Mouse (Mus musculus) midbrain, embryonic 10.5 days (tissue): ENCODE measurements around the gene 1700007K13Rik. TPM values are rescaled to one million over a fixed set of nuclear protein-coding genes. Genes with fewer than 3 reads are reported as not detected.
A peak's percentile ranks its signal among the peaks of the same experiment; 100 is the strongest.
"Not testable (repeated sequence)": the region's sequence is repeated elsewhere in the genome, so short reads cannot be mapped to it uniquely, and the experiment has no call there.

Experiments used
- DNase-seq: peaks from one replicate; pipeline ENCODE4 v3.0.0-alpha.2; 2017; ENCODE audit warnings: low spot score
- H3K27ac ChIP-seq: fragments of 300-500 bp; sonication (generic); replicated peaks from 2 replicates; pipeline ENCODE4 v1.5.1; 2016; ENCODE audit warnings: mild to moderate bottlenecking
- H3K27me3 ChIP-seq: fragments of 300-500 bp; sonication (generic); 2 replicates; pipeline ENCODE4 v1.6.1; 2016; ENCODE audit warnings: low read depth, mild to moderate bottlenecking; ENCODE audit not compliant: poor library complexity, severe bottlenecking
- H3K36me3 ChIP-seq: fragments of 300-500 bp; sonication (generic); 2 replicates; pipeline ENCODE4 v1.6.1; 2016; ENCODE audit warnings: mild to moderate bottlenecking, moderate library complexity
- H3K4me1 ChIP-seq: fragments of 300-500 bp; sonication (generic); 2 replicates; pipeline ENCODE4 v1.6.1; 2016
- H3K4me3 ChIP-seq: fragments of 300-500 bp; sonication (generic); 2 replicates; pipeline ENCODE4 v1.5.1; 2016; ENCODE audit warnings: mild to moderate bottlenecking, moderate library complexity
- H3K9me3 ChIP-seq: fragments of 300-500 bp; sonication (generic); replicated peaks from 2 replicates; pipeline ENCODE4 v1.6.1; 2016; ENCODE audit warnings: mild to moderate bottlenecking
- WGBS: fragments of 180-500 bp; shearing (Covaris S2); methylation state at CpG from one replicate; pipeline ENCODE4 v1.1.7; 2016; 5-methylcytosine and 5-hydroxymethylcytosine counted together
- polyA plus RNA-seq: library from polyadenylated mRNA; unstranded; fragments of >200 nt; fragmentation: Nextera tagmentation; extraction: Ambion mirVana; gene quantifications from 2 replicates; pipeline ENCODE4 v1.2.1, GENCODE M21; 2016

Gene 1700007K13Rik
- polyA plus RNA-seq = 0.94 and 1.1 TPM in 2 replicates

DNA sequence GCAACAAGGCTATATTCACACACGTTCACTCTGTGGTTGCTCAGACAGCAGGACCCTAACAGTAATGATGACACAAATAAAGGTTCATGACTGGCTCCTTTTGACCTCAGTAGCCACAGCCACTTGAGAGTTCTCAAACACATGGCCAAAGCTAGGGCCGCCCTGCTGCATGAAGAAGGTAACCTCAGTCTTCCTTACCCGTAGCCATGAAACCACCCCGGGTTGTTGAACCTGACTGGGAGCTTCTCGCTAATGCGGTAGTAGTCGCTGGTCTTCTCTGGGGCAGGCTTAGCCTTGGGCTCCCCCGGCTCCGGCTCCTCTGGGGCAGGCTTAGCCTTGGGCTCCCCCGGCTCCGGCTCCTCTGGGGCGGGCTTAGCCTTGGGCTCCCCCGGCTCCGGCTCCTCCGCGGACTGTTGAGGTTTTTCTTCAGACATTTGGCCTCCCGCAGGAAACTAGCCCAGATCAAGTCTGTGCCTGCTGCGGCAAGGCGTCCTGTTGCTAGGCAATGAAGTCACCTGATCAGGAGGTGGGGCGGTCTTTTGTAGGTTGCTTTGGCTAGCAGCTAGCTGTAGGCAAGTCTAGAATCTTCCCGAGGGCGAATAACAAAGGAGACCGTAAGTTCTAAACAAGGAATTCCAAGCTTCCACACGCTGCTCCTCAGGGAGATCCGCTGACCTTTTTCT, at the start of gene 1700007K13Rik:
Gene 1700007K13Rik, minus strand, starts transcription at position 497 of the 683 bp plus-strand sequence.
- 6% methylated on average over 25 of the region's 25 CpGs for WGBS
- H3K4me3 ChIP-seq = peak within 1 kb of the TSS; percentile 48

GRCm38 (mm10) chr2:28514489-28514888, 48.4 kb upstream of the 1700007K13Rik start:
- Histone ChIP-seq H3K27me3 (peaks cover 16% of the 10 kb centered on the region), H3K4me1 (peaks cover 62% of the 10 kb centered on the region), H3K4me3 (peak overlapping the region; percentile 84), H3K9me3 (no peaks in the 10 kb centered on the region), H3K27ac (peak overlapping the region; percentile 91), H3K36me3 (peaks cover 14% of the 10 kb centered on the region; the same call in 1 of the 2 replicates)
- peak; percentile 87 for DNase-seq
- WGBS = 15% methylated on average over 5 of the region's 5 CpGs

More for the DNA sequence above, at the start of gene 1700007K13Rik:
- H3K4me1 ChIP-seq = peaks cover 25% of the 10 kb centered on the region
- peak within 1 kb of the TSS; percentile 63; the same call in 1 of the 2 replicates for H3K27ac ChIP-seq
- H3K36me3 ChIP-seq = peaks cover 24% of the 10 kb centered on the region
- peak; percentile 78 for DNase-seq
- H3K9me3 ChIP-seq = no peaks in the 10 kb centered on the region
- H3K27me3 ChIP-seq = peaks cover 18% of the 10 kb centered on the region

DNA sequence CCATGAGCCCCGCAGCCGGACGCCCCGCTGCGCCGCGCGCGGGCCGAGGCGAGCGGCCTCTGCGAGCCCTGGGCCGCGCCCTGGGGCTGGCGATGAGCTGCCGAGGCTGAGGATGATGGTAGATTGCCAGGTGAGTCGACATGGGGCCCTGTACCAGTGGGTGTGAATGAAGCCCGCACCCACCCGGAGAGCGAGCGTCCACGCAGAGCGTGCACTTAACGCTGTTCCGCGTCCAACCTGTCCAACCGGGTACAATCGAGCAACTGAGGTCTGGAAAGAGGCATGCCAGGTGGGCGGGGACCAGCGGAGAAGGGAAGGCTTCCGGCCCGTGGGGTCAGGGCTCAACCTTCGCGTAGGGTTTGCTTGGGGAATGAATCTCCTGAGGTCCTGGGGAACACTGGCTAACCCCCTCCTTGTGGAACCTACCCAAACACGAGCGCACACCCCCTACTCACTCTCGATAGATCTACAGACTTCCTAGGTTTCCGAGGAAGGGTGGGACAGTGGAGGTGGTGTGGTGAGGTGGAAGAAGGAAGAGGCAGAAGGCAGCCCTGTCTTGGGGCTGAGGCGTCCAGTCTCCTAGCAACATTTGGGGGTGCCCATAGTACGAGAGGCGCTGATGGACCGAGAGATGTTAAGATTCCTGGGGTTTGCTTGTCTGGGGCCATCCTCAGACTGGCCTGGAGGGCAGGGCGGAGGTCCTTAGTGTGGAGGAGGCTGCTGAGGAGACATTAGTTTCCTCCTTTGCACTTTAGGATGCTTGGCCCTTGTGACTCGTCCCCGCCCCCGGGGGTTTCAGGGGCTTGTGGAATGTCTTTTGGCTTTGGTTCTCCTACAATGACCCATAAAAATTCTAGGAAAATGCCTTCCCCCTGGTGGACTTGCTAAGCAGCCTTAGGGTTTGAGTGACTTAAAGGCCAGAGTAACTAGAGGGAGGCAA, 47.6 kb upstream of the 1700007K13Rik start:
- WGBS = 7% methylated on average over 47 of the region's 47 CpGs
- Histone ChIP-seq H3K4me3 (peak overlapping the region; percentile 84), H3K4me1 (peaks cover 59% of the 10 kb centered on the region), H3K9me3 (no peaks in the 10 kb centered on the region), H3K36me3 (peaks cover 14% of the 10 kb centered on the region; the same call in 1 of the 2 replicates), H3K27me3 (peaks cover 16% of the 10 kb centered on the region), H3K27ac (peak overlapping the region; percentile 91)
- DNase-seq = peak; percentile 58

DNA sequence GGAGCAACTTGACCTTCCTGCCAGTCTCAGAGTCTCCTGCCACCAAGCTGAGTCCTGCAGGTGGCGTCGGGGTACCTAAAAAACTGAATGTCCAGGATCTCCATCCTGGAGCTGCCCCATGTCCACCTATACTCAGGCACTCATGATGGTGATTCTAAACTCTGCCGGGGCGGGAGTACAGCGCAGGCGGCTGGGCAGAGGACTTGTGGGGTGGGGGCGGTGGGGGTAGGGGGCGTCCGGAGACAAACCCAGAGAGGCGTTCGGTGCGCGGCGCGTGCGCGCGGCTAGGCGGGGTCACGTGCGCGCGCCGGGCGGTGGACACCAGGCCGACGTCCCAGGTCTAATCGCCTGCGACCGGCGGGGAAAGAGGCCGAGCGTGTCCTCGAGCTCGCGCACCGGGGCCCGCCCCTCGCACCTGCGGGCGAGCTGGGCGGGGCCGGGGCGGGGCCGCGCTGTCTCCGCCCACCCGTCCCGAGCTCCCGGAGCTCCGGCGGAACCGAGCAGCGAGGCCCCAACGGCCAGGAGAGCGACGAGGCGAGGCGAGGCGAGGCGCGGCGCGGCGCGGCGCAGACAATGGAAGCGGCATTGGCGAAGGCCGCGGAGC, 46.8 kb upstream of the 1700007K13Rik start, which contains the start of gene Ralgds:
Gene Ralgds, plus strand, starts transcription at position 328 of the 604 bp plus-strand sequence.
- H3K4me1 ChIP-seq = peaks cover 51% of the 10 kb centered on the region
- under 1% methylated on average over 57 of the region's 71 CpGs for WGBS
- H3K27me3 ChIP-seq = peaks cover 16% of the 10 kb centered on the region
- H3K36me3 ChIP-seq = peaks cover 14% of the 10 kb centered on the region; the same call in 1 of the 2 replicates
- H3K9me3 ChIP-seq = no peaks in the 10 kb centered on the region
- peak within 1 kb of the TSS; percentile 84 for H3K4me3 ChIP-seq
- peak; percentile 78 for DNase-seq
- H3K27ac ChIP-seq = peak within 1 kb of the TSS; percentile 91

GRCm38 (mm10) chr2:28511600-28511999, 45.5 kb upstream of the 1700007K13Rik start:
- not testable (repeated sequence) for H3K27ac ChIP-seq, DNase-seq, H3K9me3 ChIP-seq, H3K4me3 ChIP-seq, H3K36me3 ChIP-seq
- 59% methylated on average over 5 of the region's 5 CpGs for WGBS
- Histone ChIP-seq H3K27me3 (peaks cover 16% of the 10 kb centered on the region), H3K4me1 (peaks cover 38% of the 10 kb centered on the region)

DNA sequence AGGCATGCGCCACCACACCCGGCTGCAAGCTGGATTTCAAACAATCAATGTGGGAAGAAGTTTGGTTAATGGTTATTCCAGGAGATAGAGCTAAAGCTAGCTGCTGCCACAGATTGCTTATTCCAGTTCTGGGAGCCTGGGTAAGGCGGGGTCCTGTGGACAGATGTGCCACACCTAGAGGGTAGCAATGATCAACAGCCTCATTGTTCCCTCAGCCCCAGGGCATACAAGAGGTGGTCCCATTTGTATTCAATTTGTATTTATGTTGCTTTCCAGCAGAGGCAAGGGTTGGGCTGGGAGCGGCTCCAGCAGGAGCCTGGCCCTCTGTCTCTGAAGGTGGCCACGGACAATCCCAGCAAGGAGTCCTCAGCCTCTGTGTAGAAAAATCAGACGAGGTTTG, 40.2 kb upstream of the 1700007K13Rik start:
- no peak for DNase-seq
- WGBS = 83% methylated on average over 6 of the region's 6 CpGs
- H3K27ac ChIP-seq = no peak overlapping the region
- no peaks in the 10 kb centered on the region for H3K4me1 ChIP-seq
- no peak overlapping the region for H3K4me3 ChIP-seq
- H3K36me3 ChIP-seq = no peaks in the 10 kb centered on the region
- H3K27me3 ChIP-seq = peaks cover 5% of the 10 kb centered on the region
- H3K9me3 ChIP-seq = no peaks in the 10 kb centered on the region

- Histone ChIP-seq H3K9me3 (no peaks in the 10 kb centered on the region), H3K27me3 (peaks cover under 1% of the 10 kb centered on the region; the same call in 1 of the 2 replicates), H3K27ac (no peak within 1 kb of the TSS), H3K4me3 (no peak within 1 kb of the TSS), H3K36me3 (no peaks in the 10 kb centered on the region), H3K4me1 (no peaks in the 10 kb centered on the region)
- DNase-seq = no peak
- WGBS = 74% methylated on average over 3 of the region's 3 CpGs
These were observed 39.7 kb upstream of the 1700007K13Rik start, which contains the start of gene Gm10134 for GRCm38 (mm10) chr2:28505795-28506194. Gene Gm10134 (plus strand): TSS chr2:28506095.

DNA sequence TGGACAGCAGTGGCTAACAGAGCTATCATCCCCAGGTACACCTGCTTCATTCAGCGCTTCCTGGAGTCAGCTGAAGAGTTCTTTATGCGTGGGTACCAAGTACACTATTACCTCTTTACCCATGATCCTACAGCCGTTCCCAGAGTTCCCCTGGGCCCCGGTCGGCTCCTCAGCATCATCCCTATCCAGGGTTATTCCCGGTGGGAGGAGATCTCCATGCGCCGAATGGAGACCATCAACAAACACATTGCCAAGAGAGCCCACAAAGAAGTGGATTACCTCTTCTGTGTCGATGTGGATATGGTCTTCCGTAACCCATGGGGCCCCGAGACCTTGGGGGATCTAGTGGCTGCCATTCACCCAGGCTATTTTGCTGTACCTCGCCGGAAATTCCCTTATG, 38.5 kb upstream of the 1700007K13Rik start:
- no peak overlapping the region for H3K27ac ChIP-seq
- H3K9me3 ChIP-seq = no peaks in the 10 kb centered on the region
- no peaks in the 10 kb centered on the region for H3K4me1 ChIP-seq
- DNase-seq = no peak
- no peaks in the 10 kb centered on the region for H3K36me3 ChIP-seq
- H3K27me3 ChIP-seq = no peaks in the 10 kb centered on the region
- no peak overlapping the region for H3K4me3 ChIP-seq
- 89% methylated on average over 13 of the region's 13 CpGs for WGBS

DNA sequence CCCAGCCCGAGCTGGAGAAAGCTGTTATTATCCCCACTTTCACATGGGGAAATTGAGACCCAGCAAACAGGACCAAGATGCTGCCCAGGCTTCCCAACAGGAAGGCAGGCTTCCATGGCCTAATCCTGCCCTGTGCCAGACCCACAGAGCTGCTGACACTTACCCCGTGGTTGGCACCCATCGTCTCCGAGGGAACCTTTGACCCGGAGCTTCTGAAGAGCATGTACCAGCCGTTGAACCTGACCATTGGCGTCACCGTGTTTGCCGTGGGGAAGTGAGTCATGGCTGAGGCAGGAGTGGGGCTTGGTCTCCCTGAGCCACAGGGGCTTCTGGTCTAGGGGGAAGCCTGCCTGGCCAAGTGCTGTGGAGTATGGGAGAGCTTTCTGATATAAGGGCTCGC, 36.9 kb upstream of the 1700007K13Rik start:
- Histone ChIP-seq H3K36me3 (no peaks in the 10 kb centered on the region), H3K27me3 (no peaks in the 10 kb centered on the region), H3K27ac (no peak overlapping the region), H3K4me3 (no peak overlapping the region), H3K4me1 (no peaks in the 10 kb centered on the region), H3K9me3 (no peaks in the 10 kb centered on the region)
- no peak for DNase-seq
- WGBS = 88% methylated on average over 10 of the region's 10 CpGs

DNA sequence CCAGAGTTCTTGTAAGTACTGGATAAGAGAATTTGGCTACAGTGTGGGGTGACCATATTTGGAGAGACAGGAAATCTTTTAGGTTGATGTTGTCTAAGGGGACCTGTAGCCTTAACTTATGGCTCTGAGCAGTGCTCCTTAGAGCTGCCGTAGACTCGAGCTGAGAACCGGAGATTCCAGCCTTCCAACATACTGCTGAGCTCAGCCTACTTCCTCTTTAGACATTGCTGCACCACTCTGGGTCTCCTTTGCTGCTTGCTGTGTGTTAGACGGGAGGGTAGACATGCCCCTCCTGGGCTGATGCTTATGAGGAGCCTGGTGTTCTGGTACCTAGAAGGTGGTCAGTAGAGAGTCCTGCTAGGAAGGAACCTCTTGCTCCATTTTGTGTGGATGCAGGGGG, 32.3 kb upstream of the 1700007K13Rik start:
- no peaks in the 10 kb centered on the region; the same call in 1 of the 2 replicates for H3K4me1 ChIP-seq
- H3K27ac ChIP-seq = no peak overlapping the region
- no peaks in the 10 kb centered on the region for H3K9me3 ChIP-seq
- H3K27me3 ChIP-seq = no peaks in the 10 kb centered on the region
- DNase-seq = no peak
- WGBS = 77% methylated on average over 4 of the region's 4 CpGs
- H3K4me3 ChIP-seq = no peak overlapping the region
- H3K36me3 ChIP-seq = no peaks in the 10 kb centered on the region

DNA sequence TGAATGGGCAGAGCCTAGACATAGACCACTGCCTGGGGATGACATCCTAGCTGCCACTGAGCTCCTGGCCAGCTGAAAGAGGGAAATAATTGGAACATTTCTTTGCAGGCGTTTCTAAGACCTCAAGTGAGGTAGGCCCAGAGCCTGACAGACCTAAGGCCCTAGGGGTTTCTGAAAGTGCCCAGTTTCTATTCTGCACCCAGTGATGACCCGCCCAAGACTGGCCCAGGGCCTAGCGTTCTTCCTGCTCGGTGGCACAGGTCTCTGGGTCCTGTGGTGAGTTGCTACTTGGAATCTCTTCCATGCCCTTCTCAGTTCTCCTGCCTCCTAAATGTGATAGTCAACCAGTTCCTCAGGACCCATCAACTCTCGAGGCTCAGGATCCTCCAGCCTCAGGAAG, 31.4 kb upstream of the 1700007K13Rik start:
- H3K27ac ChIP-seq = no peak overlapping the region
- H3K27me3 ChIP-seq = no peaks in the 10 kb centered on the region
- no peaks in the 10 kb centered on the region for H3K9me3 ChIP-seq
- 88% methylated on average over 5 of the region's 5 CpGs for WGBS
- DNase-seq = no peak
- H3K36me3 ChIP-seq = no peaks in the 10 kb centered on the region
- H3K4me3 ChIP-seq = no peak overlapping the region
- H3K4me1 ChIP-seq = no peaks in the 10 kb centered on the region; the same call in 1 of the 2 replicates

- H3K9me3 ChIP-seq = no peaks in the 10 kb centered on the region
- no peaks in the 10 kb centered on the region; the same call in 1 of the 2 replicates for H3K4me1 ChIP-seq
- DNase-seq = no peak
- H3K27ac ChIP-seq = no peak within 1 kb of the TSS
- H3K36me3 ChIP-seq = no peaks in the 10 kb centered on the region
- no peaks in the 10 kb centered on the region for H3K27me3 ChIP-seq
- H3K4me3 ChIP-seq = no peak within 1 kb of the TSS
- 73% methylated on average over 5 of the region's 5 CpGs for WGBS
These were observed 30.5 kb upstream of the 1700007K13Rik start, which contains the start of gene Gbgt1 for GRCm38 (mm10) chr2:28496671-28497070. Gene Gbgt1 (plus strand): TSS chr2:28496891.
